Comparison of ENCODE assay signal across 31 mouse cellular contexts in the genomic region with DNA sequence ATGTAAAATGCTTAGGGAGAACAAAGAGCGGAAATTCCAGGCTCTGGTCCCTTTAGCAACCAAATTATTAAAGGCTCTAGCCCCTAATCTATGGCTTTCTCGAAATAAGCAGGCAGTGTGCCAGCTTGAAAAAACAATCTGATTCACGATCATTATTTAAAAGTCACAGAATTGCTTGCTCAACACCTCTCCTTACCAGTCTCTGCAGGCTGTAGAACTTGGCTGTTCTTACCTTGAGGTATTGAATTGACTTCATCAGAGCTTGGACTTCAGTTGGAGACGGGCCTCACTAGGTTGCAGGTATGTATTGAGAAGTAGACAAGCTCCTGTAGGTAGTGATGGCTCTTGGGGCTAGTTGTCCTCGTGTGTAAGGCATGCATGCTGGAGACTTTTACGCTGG. TPM values are rescaled to one million over a fixed set of nuclear protein-coding genes. Genes with fewer than 3 reads are reported as not detected.
DNase-seq lines count a peak whose midpoint lies in the region; ATAC-seq and TF ChIP-seq lines count a peak whose summit lies in the region.
"Had no signal": no experiment of that assay in that cellular context is flagged by ENCODE, and none has a peak within 500 bp of the region (broad histone marks: within the 10 kb centered on the region; RNA-seq: fewer than 3 reads in every experiment).

A gene (plus strand): TSS at position 185 of the 400 bp plus-strand sequence.

- H3K9ac ChIP-seq in embryonic facial prominence, embryonic 14.5 days (ENCODE audit: low read depth, low read length), result no peak within 1 kb of the TSS
- H3K9ac ChIP-seq in stomach, postnatal 0 days (ENCODE audit: low read length), result no peak within 1 kb of the TSS
- no peak within 1 kb of the TSS for H3K9ac ChIP-seq in midbrain, embryonic 13.5 days (replicated peaks)
- H3K9ac ChIP-seq: forebrain, embryonic 13.5 days; forebrain, postnatal 0 days; heart, embryonic 12.5 days; heart, embryonic 15.5 days; hindbrain, embryonic 14.5 days had no signal

- TF ChIP-seq CTCF in bone marrow macrophage, adult 2 months (IDR thresholded peaks at IDR 0.05; ENCODE audit: low read depth, low read length), result no peak
- no peak for TF ChIP-seq CTCF in stomach, postnatal 0 days (IDR thresholded peaks at IDR 0.05; ENCODE audit: low read depth)

- no peaks in the 10 kb centered on the region for H3K27me3 ChIP-seq in embryonic facial prominence, embryonic 14.5 days (replicated peaks; ENCODE audit: control insufficient read depth, insufficient read depth, low read length)
- no peaks in the 10 kb centered on the region for H3K27me3 ChIP-seq in embryonic facial prominence, embryonic 10.5 days (replicated peaks; ENCODE audit: low read depth, poor library complexity, severe bottlenecking)
- H3K27me3 ChIP-seq in stomach, postnatal 0 days (ENCODE audit: control insufficient read depth, insufficient read depth, low read length), result no peaks in the 10 kb centered on the region
- no peaks in the 10 kb centered on the region for H3K27me3 ChIP-seq in midbrain, embryonic 10.5 days (ENCODE audit: low read depth, poor library complexity, severe bottlenecking)
- no peaks in the 10 kb centered on the region for H3K27me3 ChIP-seq in midbrain, embryonic 13.5 days
- H3K27me3 ChIP-seq: forebrain, embryonic 13.5 days; heart, embryonic 12.5 days; heart, embryonic 15.5 days had no signal

- no peak for ATAC-seq in embryonic facial prominence, embryonic 14.5 days (ENCODE audit: low read depth)
- no peak for ATAC-seq in stomach, postnatal 0 days (ENCODE audit: low FRiP score, low TSS enrichment)
- ATAC-seq in midbrain, embryonic 13.5 days, result no peak
- ATAC-seq: activated CD4-positive, CD25-positive, alpha-beta regulatory T cell, adult 4 months; forebrain, embryonic 13.5 days; forebrain, postnatal 0 days; hindbrain, postnatal 0 days; inflammation-experienced regulatory T-cells, adult 6 months had no signal

- WGBS in embryonic facial prominence, embryonic 14.5 days, result 66% methylated on average over 6 of the region's 6 CpGs
- 82% methylated on average over 6 of the region's 6 CpGs for WGBS in embryonic facial prominence, embryonic 10.5 days
- 63% methylated on average over 6 of the region's 6 CpGs for WGBS in stomach, postnatal 0 days
- 84% methylated on average over 6 of the region's 6 CpGs for WGBS in midbrain, embryonic 10.5 days
- WGBS in midbrain, embryonic 13.5 days, result 86% methylated on average over 6 of the region's 6 CpGs

- H3K4me2 ChIP-seq in embryonic facial prominence, embryonic 14.5 days (ENCODE audit: low read depth, low read length), result no peak within 1 kb of the TSS
- H3K4me2 ChIP-seq in stomach, postnatal 0 days (replicated peaks; ENCODE audit: low read depth), result no peak within 1 kb of the TSS
- H3K4me2 ChIP-seq in midbrain, embryonic 13.5 days (replicated peaks), result no peak within 1 kb of the TSS
- H3K4me2 ChIP-seq: forebrain, embryonic 13.5 days; heart, embryonic 12.5 days; heart, embryonic 15.5 days; hindbrain, embryonic 14.5 days had no signal

- TF ChIP-seq EP300 in stomach, postnatal 0 days (optimal IDR thresholded peaks at IDR 0.05), result no peak

- H3K9me3 ChIP-seq in embryonic facial prominence, embryonic 14.5 days (ENCODE audit: control insufficient read depth, low read length), result no peaks in the 10 kb centered on the region
- H3K9me3 ChIP-seq in embryonic facial prominence, embryonic 10.5 days, result no peaks in the 10 kb centered on the region
- H3K9me3 ChIP-seq in stomach, postnatal 0 days (ENCODE audit: control insufficient read depth, low read length), result no peaks in the 10 kb centered on the region
- no peaks in the 10 kb centered on the region for H3K9me3 ChIP-seq in midbrain, embryonic 10.5 days (replicated peaks)
- H3K9me3 ChIP-seq in midbrain, embryonic 13.5 days, result no peaks in the 10 kb centered on the region
- H3K9me3 ChIP-seq: forebrain, embryonic 10.5 days; forebrain, embryonic 13.5 days; heart, embryonic 12.5 days; heart, embryonic 15.5 days had no signal

- H3K36me3 ChIP-seq in embryonic facial prominence, embryonic 14.5 days (ENCODE audit: control insufficient read depth, insufficient read depth, low read length), result no peaks in the 10 kb centered on the region
- no peaks in the 10 kb centered on the region for H3K36me3 ChIP-seq in embryonic facial prominence, embryonic 10.5 days (replicated peaks)
- no peaks in the 10 kb centered on the region for H3K36me3 ChIP-seq in stomach, postnatal 0 days (ENCODE audit: control insufficient read depth, insufficient read depth, low read length)
- H3K36me3 ChIP-seq in midbrain, embryonic 10.5 days, result no peaks in the 10 kb centered on the region
- no peaks in the 10 kb centered on the region for H3K36me3 ChIP-seq in midbrain, embryonic 13.5 days
- H3K36me3 ChIP-seq: forebrain, embryonic 10.5 days; heart, embryonic 12.5 days; heart, embryonic 15.5 days had no signal

- no peak for TF ChIP-seq POLR2A in bone marrow macrophage, adult 2 months (IDR thresholded peaks at IDR 0.05; ENCODE audit: borderline replicate concordance, low read depth, low read length)

- no peak within 1 kb of the TSS for H3K4me3 ChIP-seq in embryonic facial prominence, embryonic 14.5 days (ENCODE audit: low read depth, low read length)
- H3K4me3 ChIP-seq in embryonic facial prominence, embryonic 10.5 days, result no peak within 1 kb of the TSS
- H3K4me3 ChIP-seq in bone marrow macrophage, adult 2 months (ENCODE audit: insufficient read depth, low read length), result no peak within 1 kb of the TSS
- H3K4me3 ChIP-seq in stomach, postnatal 0 days (ENCODE audit: low read depth, low read length), result no peak within 1 kb of the TSS
- no peak within 1 kb of the TSS for H3K4me3 ChIP-seq in midbrain, embryonic 10.5 days
- no peak within 1 kb of the TSS for H3K4me3 ChIP-seq in midbrain, embryonic 13.5 days (replicated peaks)
- H3K4me3 ChIP-seq: erythroblast, embryonic 14.5 days; forebrain, embryonic 10.5 days; forebrain, embryonic 13.5 days; gastrocnemius, adult 2 months; heart, embryonic 12.5 days; heart, embryonic 15.5 days had no signal

- no peaks in the 10 kb centered on the region for H3K4me1 ChIP-seq in embryonic facial prominence, embryonic 14.5 days (ENCODE audit: control insufficient read depth, insufficient read depth, low read length)
- H3K4me1 ChIP-seq in embryonic facial prominence, embryonic 10.5 days, result no peaks in the 10 kb centered on the region
- H3K4me1 ChIP-seq in bone marrow macrophage, adult 2 months (ENCODE audit: control insufficient read depth, insufficient read depth, low read length), result peaks cover 38% of the 10 kb centered on the region
- H3K4me1 ChIP-seq in stomach, postnatal 0 days (replicated peaks; ENCODE audit: control insufficient read depth, insufficient read depth), result no peaks in the 10 kb centered on the region
- no peaks in the 10 kb centered on the region for H3K4me1 ChIP-seq in midbrain, embryonic 10.5 days
- no peaks in the 10 kb centered on the region for H3K4me1 ChIP-seq in midbrain, embryonic 13.5 days (replicated peaks)
- H3K4me1 ChIP-seq: forebrain, embryonic 10.5 days; forebrain, embryonic 13.5 days; heart, embryonic 12.5 days; heart, embryonic 15.5 days had no signal

- DNase-seq in embryonic facial prominence, embryonic 14.5 days (ENCODE audit: low spot score), result no peak
- no peak for DNase-seq in embryonic facial prominence, embryonic 10.5 days (ENCODE audit: low spot score)
- peak; percentile 64 for DNase-seq in gonadal fat pad, adult 2 months (ENCODE audit: low read depth)
- no peak for DNase-seq in stomach, postnatal 0 days (ENCODE audit: low spot score)
- DNase-seq in midbrain, embryonic 10.5 days (ENCODE audit: low spot score), result no peak
- DNase-seq: adrenal gland, adult 8-10 months; adrenal gland, postnatal 25 days; cerebellum, adult 18-20 months; cerebellum, adult 9-11 months; cerebellum, postnatal 25 days; embryo, embryonic 11 days; forebrain, postnatal 0 days; gastrocnemius, adult 2 months; gastrocnemius, postnatal 14 days; heart, postnatal 10 days; heart, postnatal 36 days had no signal

- no peak within 1 kb of the TSS for H3K27ac ChIP-seq in embryonic facial prominence, embryonic 14.5 days (replicated peaks; ENCODE audit: low read depth, low read length)
- no peak within 1 kb of the TSS for H3K27ac ChIP-seq in embryonic facial prominence, embryonic 10.5 days (replicated peaks)
- peak within 1 kb of the TSS; percentile 87 for H3K27ac ChIP-seq in bone marrow macrophage, adult 2 months (ENCODE audit: insufficient read depth, low read depth, low read length)
- H3K27ac ChIP-seq in stomach, postnatal 0 days (replicated peaks), result no peak within 1 kb of the TSS
- H3K27ac ChIP-seq in midbrain, embryonic 10.5 days (replicated peaks), result no peak within 1 kb of the TSS
- H3K27ac ChIP-seq in midbrain, embryonic 13.5 days, result no peak within 1 kb of the TSS
- H3K27ac ChIP-seq: forebrain, embryonic 10.5 days; forebrain, embryonic 13.5 days; gastrocnemius, adult 2 months; heart, embryonic 15.5 days; hindbrain, embryonic 14.5 days; hindbrain, postnatal 0 days had no signal

RNA-seq across cellular contexts. Expression of the gene that starts here (rescaled TPM):
- polyA plus RNA-seq in embryonic facial prominence, embryonic 14.5 days (2014; fragmentation: Nextera tagmentation; extraction: Ambion mirVana), result 6.7 and 10.3 TPM in 2 replicates
- not detected in 2 replicates for polyA plus RNA-seq in embryonic facial prominence, embryonic 10.5 days (2016; fragmentation: Nextera tagmentation; extraction: Ambion mirVana)
- 0.68 and 0.89 TPM in 2 replicates for polyA plus RNA-seq in bone marrow macrophage, adult 2 months (2012; ENCODE audit: insufficient read depth, insufficient read length, missing spikeins)
- 0.20 and 0.43 TPM in 2 replicates for polyA plus RNA-seq in gonadal fat pad, adult 2 months (2012; rRNA removed)
- polyA plus RNA-seq in stomach, postnatal 0 days (2015; fragmentation: Nextera tagmentation; extraction: Ambion mirVana), result 460 and 511 TPM in 2 replicates
- not detected in 2 replicates for polyA plus RNA-seq in midbrain, embryonic 10.5 days (2016; fragmentation: Nextera tagmentation; extraction: Ambion mirVana)
- polyA plus RNA-seq in midbrain, embryonic 13.5 days (2015; fragmentation: Nextera tagmentation; extraction: Ambion mirVana), result not detected in 2 replicates
- polyA plus RNA-seq: activated CD4-positive, CD25-positive, alpha-beta regulatory T cell, adult 4 months; cortical plate, adult 2 months; embryonic facial prominence, embryonic 11.5 days; erythroblast, embryonic 14.5 days; forebrain, embryonic 10.5 days; forebrain, embryonic 13.5 days; forebrain, postnatal 0 days; frontal cortex, adult 2 months; hindbrain, embryonic 11.5 days; inflammation-experienced regulatory T-cells, adult 6 months had no signal

Comparison
In these comparisons a context has a peak if more than half of its experiments do, and no peak if none do; other contexts are left out.
1. RNA of the gene that starts here (polyA plus RNA-seq): 460 to 511 TPM in stomach, postnatal 0 days; 6.7 to 10.3 TPM in embryonic facial prominence, embryonic 14.5 days, 0.68 to 0.89 TPM in bone marrow macrophage, adult 2 months, 0.20 to 0.43 TPM in gonadal fat pad, adult 2 months, not detected in embryonic facial prominence, embryonic 10.5 days, not detected in midbrain, embryonic 10.5 days and not detected in midbrain, embryonic 13.5 days; every median in the first group is over 10 times any median in the second.
2. Peak in DNase-seq in gonadal fat pad, adult 2 months; RNA of the gene not detected or under 1 TPM.